Mouse (Mus musculus): ENCODE data around the gene Gpr89.

- no peak for TF ChIP-seq CTCF (IDR thresholded peaks at IDR 0.05; ENCODE audit: borderline replicate concordance, insufficient read depth, low read depth, low read length)
- TF ChIP-seq POLR2A (IDR thresholded peaks at IDR 0.05; ENCODE audit: borderline replicate concordance, insufficient read depth, low read length): no peak
These were observed 66.0 kb downstream of the Gpr89 start for GRCm38 (mm10) chr3:96838996-96839645.

Data from cerebellum, adult 2 months (tissue).